In genomic region chr14:58076726-58077255, GRCm38 (mm10) we compare ENCODE assay signal across 8 mouse cellular contexts. TPM values are rescaled to one million over a fixed set of nuclear protein-coding genes. Genes with fewer than 3 reads are reported as not detected.
DNase-seq lines count a peak whose midpoint lies in the region; ATAC-seq and TF ChIP-seq lines count a peak whose summit lies in the region.

No protein-coding gene starts in this region.

- peaks cover 47% of the 10 kb centered on the region for H3K27me3 ChIP-seq in kidney, embryonic 14.5 days (ENCODE audit: control insufficient read depth, insufficient read depth, low read length)
- peaks cover 43% of the 10 kb centered on the region for H3K27me3 ChIP-seq in heart, embryonic 15.5 days
- peaks cover 62% of the 10 kb centered on the region for H3K27me3 ChIP-seq in liver, postnatal 0 days (ENCODE audit: insufficient read depth, low read length)

- peak overlapping the region; percentile 63 for H3K9ac ChIP-seq in kidney, embryonic 14.5 days (ENCODE audit: low read depth, low read length)
- peak overlapping the region; percentile 80 for H3K9ac ChIP-seq in heart, embryonic 15.5 days
- no peak overlapping the region for H3K9ac ChIP-seq in liver, postnatal 0 days (replicated peaks)

- no peak for TF ChIP-seq CTCF in liver, postnatal 0 days (IDR thresholded peaks at IDR 0.05; ENCODE audit: low read depth)

- peak overlapping the region; percentile 48 for H3K27ac ChIP-seq in kidney, embryonic 14.5 days (ENCODE audit: low read depth, low read length)
- peak overlapping the region; percentile 86 for H3K27ac ChIP-seq in heart, embryonic 15.5 days
- H3K27ac ChIP-seq in liver, postnatal 0 days (ENCODE audit: low read depth) = no peak overlapping the region

- no peak for TF ChIP-seq EP300 in liver, postnatal 0 days (IDR thresholded peaks at IDR 0.05; ENCODE audit: low read depth)

- no peak for ATAC-seq in kidney, embryonic 14.5 days (ENCODE audit: low FRiP score, low TSS enrichment)
- ATAC-seq in heart, embryonic 15.5 days (replicated peaks; ENCODE audit: insufficient number of reproducible peaks, insufficient read depth, low FRiP score, low read depth) = no peak
- ATAC-seq in liver, postnatal 0 days = no peak
- no peak for ATAC-seq in erythroblast, adult 5-6 weeks (replicated peaks; ENCODE audit: low FRiP score, poor library complexity, severe bottlenecking)

- no peak for DNase-seq in kidney, postnatal 14 days
- DNase-seq in adrenal gland, postnatal 36 days = peak; percentile 35 to 45
- DNase-seq in liver, postnatal 0 days = no peak
- DNase-seq in layer of hippocampus, postnatal 10 days (ENCODE audit: low spot score in 2 of 2) = no peak
- DNase-seq in cerebellum, postnatal 36 days = no peak

- no peaks in the 10 kb centered on the region for H3K9me3 ChIP-seq in kidney, embryonic 14.5 days (ENCODE audit: control insufficient read depth, low read length)
- no peaks in the 10 kb centered on the region for H3K9me3 ChIP-seq in heart, embryonic 15.5 days (replicated peaks)
- no peaks in the 10 kb centered on the region for H3K9me3 ChIP-seq in liver, postnatal 0 days (ENCODE audit: low read length)

- no peaks in the 10 kb centered on the region for H3K36me3 ChIP-seq in kidney, embryonic 14.5 days (ENCODE audit: control insufficient read depth, insufficient read depth, low read length)
- H3K36me3 ChIP-seq in heart, embryonic 15.5 days = no peaks in the 10 kb centered on the region
- no peaks in the 10 kb centered on the region for H3K36me3 ChIP-seq in liver, postnatal 0 days (replicated peaks; ENCODE audit: insufficient read depth, low read length)

- WGBS in kidney, embryonic 14.5 days = 6% methylated on average over 14 of the region's 14 CpGs
- 9% methylated on average over 14 of the region's 14 CpGs for WGBS in heart, embryonic 15.5 days
- WGBS in liver, postnatal 0 days (ENCODE audit: insufficient replicate concordance) = 7% methylated on average over 14 of the region's 14 CpGs

- H3K4me2 ChIP-seq in kidney, embryonic 14.5 days (replicated peaks; ENCODE audit: low read depth, low read length) = peak overlapping the region; percentile 95
- H3K4me2 ChIP-seq in heart, embryonic 15.5 days = peak overlapping the region; percentile 98
- peak overlapping the region; percentile 82 for H3K4me2 ChIP-seq in liver, postnatal 0 days (ENCODE audit: low read depth, low read length)

- H3K4me1 ChIP-seq in kidney, embryonic 14.5 days (ENCODE audit: control insufficient read depth, insufficient read depth, low read length) = peaks cover 10% of the 10 kb centered on the region; the same call in 1 of the 2 replicates
- H3K4me1 ChIP-seq in heart, embryonic 15.5 days (replicated peaks) = peaks cover 43% of the 10 kb centered on the region
- H3K4me1 ChIP-seq in liver, postnatal 0 days (ENCODE audit: insufficient read depth) = peaks cover 26% of the 10 kb centered on the region

- H3K4me3 ChIP-seq in kidney, embryonic 14.5 days (ENCODE audit: low read length) = peak overlapping the region; percentile 54
- H3K4me3 ChIP-seq in heart, embryonic 15.5 days = peak overlapping the region; percentile 82
- peak overlapping the region; percentile 55 for H3K4me3 ChIP-seq in liver, postnatal 0 days (ENCODE audit: low read depth, low read length)

RNA-seq across cellular contexts. Expression of gene Fgf9, which starts 6.4 kb away (rescaled TPM):
- polyA plus RNA-seq in kidney, embryonic 14.5 days (2014; fragmentation: Nextera tagmentation; extraction: Ambion mirVana) = 7.1 and 8.5 TPM in 2 replicates
- 10 to 100 TPM; 10.1 to 23.9 TPM for total RNA-seq in adrenal gland, postnatal 36 days (2021)
- 6.6 and 7.2 TPM in 2 replicates for polyA plus RNA-seq in heart, embryonic 15.5 days (2015; fragmentation: Nextera tagmentation; extraction: Ambion mirVana)
- polyA plus RNA-seq in liver, postnatal 0 days (2015; fragmentation: Nextera tagmentation; extraction: Ambion mirVana) = 0.19 and 0.20 TPM in 2 replicates
- total RNA-seq in layer of hippocampus, postnatal 10 days (2021) = 10 to 100 TPM; 15.8 to 16.9 TPM
- not detected in 2 replicates for total RNA-seq in erythroblast, adult 5-6 weeks (2015; ENCODE audit: low replicate concordance)
- total RNA-seq in erythroblast, adult 5-6 weeks (2017; ENCODE audit: low replicate concordance) = not detected in 2 replicates

Comparison
In these comparisons a context has a peak if more than half of its experiments do, and no peak if none do; other contexts are left out.
1. DNase-seq: peak in adrenal gland, postnatal 36 days (2 of 2); none in kidney, postnatal 14 days (single experiment), liver, postnatal 0 days (single experiment), layer of hippocampus, postnatal 10 days (0 of 2) and cerebellum, postnatal 36 days (0 of 2).
2. RNA of gene Fgf9, which starts 6.4 kb away (total RNA-seq): 10.1 to 23.9 TPM in adrenal gland, postnatal 36 days and 15.8 to 16.9 TPM in layer of hippocampus, postnatal 10 days; not detected in erythroblast, adult 5-6 weeks; every median in the first group is over 10 times any median in the second.
3. Peak in every context shown above with its lines, with median percentiles within 50 percentile points of each other: H3K4me2 ChIP-seq and H3K4me3 ChIP-seq.